Mouse (Mus musculus): ENCODE measurements around the gene Prim2. TPM values are rescaled to one million over a fixed set of nuclear protein-coding genes. Genes with fewer than 3 reads are reported as not detected.

Prim2 gene
- polyA plus RNA-seq, 1 experiment from 2014 or later: 47.4 TPM

DNA sequence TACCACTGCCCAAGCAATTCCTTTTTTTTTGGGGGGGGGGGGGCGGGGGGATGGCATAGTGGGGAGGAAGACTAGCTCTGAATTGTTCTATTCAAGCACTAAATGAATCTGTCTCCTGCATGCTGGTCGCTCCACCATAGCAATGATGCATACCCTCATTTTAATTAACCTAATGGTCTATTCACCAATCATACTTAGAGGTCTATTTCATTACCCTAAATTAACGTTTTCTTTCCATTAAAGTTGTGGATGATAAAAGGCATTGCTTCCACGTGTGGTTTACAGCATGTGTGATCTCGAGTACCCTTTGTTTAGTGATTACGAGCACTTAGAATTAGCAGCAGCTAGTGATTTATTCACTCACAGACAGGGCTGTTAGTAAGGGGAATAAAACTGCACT lies 81.0 kb downstream of the Prim2 start:
- Histone ChIP-seq H3K4me3 (replicated peaks) (no peak overlapping the region), H3K27ac (no peak overlapping the region), H3K4me2 (no peak overlapping the region), H3K36me3 (no peaks in the 10 kb centered on the region), H3K9ac (replicated peaks) (no peak overlapping the region), H3K4me1 (replicated peaks) (peaks cover 9% of the 10 kb centered on the region), H3K27me3 (no peaks in the 10 kb centered on the region), H3K9me3 (no peaks in the 10 kb centered on the region)
- ATAC-seq (ENCODE audit: insufficient number of reproducible peaks, insufficient read depth, low FRiP score, low TSS enrichment, low read depth): no peak
- 23% methylated on average over 6 of the region's 6 CpGs for WGBS

DNA sequence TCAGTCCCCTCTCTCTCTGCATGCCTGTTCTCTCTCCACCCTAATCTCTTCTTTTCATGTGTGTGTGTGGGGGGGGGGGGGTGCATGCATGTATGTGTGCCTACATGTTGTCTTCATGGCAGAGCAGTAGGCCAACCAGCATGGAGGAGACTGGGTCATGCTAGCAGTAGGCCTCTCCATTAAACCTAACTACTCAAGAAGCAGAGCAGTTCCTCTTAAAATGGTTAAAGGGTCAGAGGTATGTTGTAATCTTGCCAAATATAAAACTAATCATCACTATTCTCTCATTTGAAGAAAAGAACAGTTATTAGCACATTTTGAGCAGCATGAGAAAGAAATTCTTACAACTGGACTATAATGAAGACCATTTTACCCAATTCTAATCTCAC lies 85.0 kb downstream of the Prim2 start:
- H3K27me3 ChIP-seq: no peaks in the 10 kb centered on the region
- H3K9me3 ChIP-seq: no peaks in the 10 kb centered on the region
- H3K27ac ChIP-seq: no peak overlapping the region
- H3K4me1 ChIP-seq (replicated peaks): peaks cover 5% of the 10 kb centered on the region
- H3K9ac ChIP-seq (replicated peaks): no peak overlapping the region
- no peak overlapping the region for H3K4me3 ChIP-seq (replicated peaks)
- no peaks in the 10 kb centered on the region for H3K36me3 ChIP-seq
- no peak overlapping the region for H3K4me2 ChIP-seq
- no peak for ATAC-seq (ENCODE audit: insufficient number of reproducible peaks, insufficient read depth, low FRiP score, low TSS enrichment, low read depth)

DNA sequence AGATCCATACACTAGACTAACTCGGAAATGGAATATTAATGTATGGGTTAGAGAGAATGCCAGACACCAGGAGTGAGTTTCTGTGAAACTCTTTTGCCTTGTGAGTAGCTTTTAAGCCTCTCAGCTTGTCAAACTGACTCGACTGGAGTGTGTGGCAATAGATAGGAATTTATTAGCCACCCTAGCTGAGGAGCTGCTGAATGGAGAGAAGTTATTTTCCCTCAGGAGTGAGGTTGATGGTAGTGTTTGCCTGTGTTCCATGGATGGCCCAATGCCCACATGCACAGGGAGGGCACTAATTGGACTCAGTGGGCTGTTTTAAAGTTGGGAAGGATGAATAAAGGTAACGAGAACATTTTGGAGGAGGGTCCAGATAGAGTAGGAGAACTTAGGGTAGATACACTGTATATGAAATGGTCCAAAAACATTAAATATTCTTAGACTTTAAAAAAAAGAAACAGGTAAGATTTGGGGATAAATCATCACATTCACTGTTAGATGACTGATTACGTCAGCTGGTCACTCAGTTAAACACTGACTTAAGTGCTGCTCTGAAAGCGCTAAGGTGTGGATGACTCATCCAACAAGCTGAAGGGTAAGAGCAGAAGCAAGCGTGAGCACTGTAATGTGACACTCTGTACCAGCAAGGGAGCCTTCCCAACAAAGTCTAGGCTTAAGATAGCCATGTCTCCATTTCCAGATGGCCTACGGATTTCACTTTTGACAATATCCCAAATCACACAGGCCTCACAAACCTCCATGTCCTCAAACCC lies 85.6 kb downstream of the Prim2 start:
- H3K9me3 ChIP-seq: no peaks in the 10 kb centered on the region
- no peak for ATAC-seq (ENCODE audit: insufficient number of reproducible peaks, insufficient read depth, low FRiP score, low TSS enrichment, low read depth)
- H3K9ac ChIP-seq (replicated peaks): no peak overlapping the region

DNA sequence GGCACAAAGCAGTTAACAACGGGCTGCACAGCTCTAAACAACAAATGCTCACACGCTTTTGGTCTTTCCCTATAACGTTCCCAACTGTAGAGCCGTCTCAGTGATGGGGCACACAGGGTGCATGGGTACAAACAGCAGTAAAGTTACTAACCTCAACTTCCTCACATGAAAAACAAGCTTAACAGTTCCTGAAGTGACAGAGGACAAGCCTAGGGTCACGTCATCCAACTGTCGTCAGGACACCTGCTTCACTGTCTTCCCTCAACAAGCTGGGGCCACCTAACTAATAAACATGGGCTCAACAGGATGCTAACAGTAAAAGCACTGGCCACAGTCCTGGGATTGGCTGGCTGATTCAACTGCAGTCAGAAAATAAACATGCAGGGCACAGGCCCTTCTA lies 91.0 kb downstream of the Prim2 start:
- H3K9ac ChIP-seq (replicated peaks): no peak overlapping the region
- H3K27ac ChIP-seq: no peak overlapping the region
- no peak overlapping the region for H3K4me2 ChIP-seq
- no peaks in the 10 kb centered on the region for H3K9me3 ChIP-seq
- H3K27me3 ChIP-seq: no peaks in the 10 kb centered on the region
- WGBS: 69% methylated on average over 6 of the region's 6 CpGs
- no peaks in the 10 kb centered on the region for H3K4me1 ChIP-seq (replicated peaks)
- ATAC-seq (ENCODE audit: insufficient number of reproducible peaks, insufficient read depth, low FRiP score, low TSS enrichment, low read depth): no peak
- no peaks in the 10 kb centered on the region for H3K36me3 ChIP-seq
- H3K4me3 ChIP-seq (replicated peaks): no peak overlapping the region

More for the DNA sequence above, 85.6 kb downstream of the Prim2 start:
- H3K4me3 ChIP-seq (replicated peaks): no peak overlapping the region
- 78% methylated on average over 7 of the region's 7 CpGs for WGBS
- no peaks in the 10 kb centered on the region for H3K4me1 ChIP-seq (replicated peaks)
- H3K4me2 ChIP-seq: no peak overlapping the region
- H3K27ac ChIP-seq: no peak overlapping the region
- H3K36me3 ChIP-seq: no peaks in the 10 kb centered on the region
- H3K27me3 ChIP-seq: no peaks in the 10 kb centered on the region

DNA sequence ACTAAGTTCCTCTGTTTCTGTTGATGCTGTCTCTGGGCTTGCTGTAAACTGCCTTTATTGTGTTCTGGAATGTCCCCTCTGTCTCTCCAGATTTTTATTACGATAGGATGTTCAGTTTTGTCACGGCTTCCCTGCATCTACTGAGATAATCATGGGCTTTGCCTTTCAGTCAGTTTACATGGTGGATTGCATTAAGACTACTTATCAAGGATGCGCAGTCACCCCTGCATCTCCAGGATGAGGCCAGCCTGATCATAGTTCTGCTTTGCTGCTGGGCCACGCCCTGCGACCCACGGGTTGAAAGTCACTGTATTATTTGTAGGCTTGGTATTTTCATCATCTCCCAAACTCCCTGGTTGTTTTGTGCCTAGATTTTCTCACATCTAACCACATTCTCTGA lies 95.1 kb downstream of the Prim2 start:
- H3K4me2 ChIP-seq: no peak overlapping the region
- ATAC-seq (ENCODE audit: insufficient number of reproducible peaks, insufficient read depth, low FRiP score, low TSS enrichment, low read depth): no peak
- no peak overlapping the region for H3K4me3 ChIP-seq (replicated peaks)
- no peaks in the 10 kb centered on the region for H3K27me3 ChIP-seq
- H3K4me1 ChIP-seq (replicated peaks): no peaks in the 10 kb centered on the region
- H3K27ac ChIP-seq: no peak overlapping the region
- no peaks in the 10 kb centered on the region for H3K36me3 ChIP-seq
- no peaks in the 10 kb centered on the region for H3K9me3 ChIP-seq
- no peak overlapping the region for H3K9ac ChIP-seq (replicated peaks)
- 93% methylated on average over 6 of the region's 6 CpGs for WGBS

DNA sequence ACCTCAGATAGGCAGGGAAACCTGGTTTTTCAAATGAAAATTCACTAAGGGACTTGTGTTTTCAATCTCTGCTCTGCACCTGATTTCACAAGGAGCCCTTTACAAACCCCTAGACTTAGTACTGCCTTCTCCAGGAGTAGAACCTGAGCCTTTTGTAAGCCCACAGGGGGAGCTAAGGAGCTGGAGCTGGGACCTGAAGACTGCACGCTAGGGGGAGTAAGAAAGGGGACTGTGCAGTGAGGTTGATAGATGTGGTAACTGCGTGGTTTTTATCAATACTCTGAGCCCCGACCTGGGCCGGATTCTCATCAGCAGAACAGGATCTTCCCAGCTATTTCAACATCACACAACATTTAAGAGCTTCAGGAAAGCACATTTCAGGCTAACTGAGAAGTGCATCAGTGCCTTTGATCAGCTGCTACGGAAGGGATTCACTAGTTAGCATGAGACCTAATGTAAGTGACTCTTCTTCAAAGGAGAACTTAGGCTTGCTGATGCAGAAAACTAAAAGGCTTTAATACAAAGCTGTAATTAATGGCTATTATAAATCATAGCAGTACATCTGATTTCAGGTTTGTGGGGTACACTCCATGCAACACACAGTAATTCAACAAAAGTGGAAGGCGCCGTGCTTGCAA lies 103.7 kb downstream of the Prim2 start:
- no peak for ATAC-seq (ENCODE audit: insufficient number of reproducible peaks, insufficient read depth, low FRiP score, low TSS enrichment, low read depth)
- WGBS: 58% methylated on average over 7 of the region's 7 CpGs
- Histone ChIP-seq H3K4me1 (replicated peaks) (no peaks in the 10 kb centered on the region), H3K36me3 (no peaks in the 10 kb centered on the region), H3K27ac (no peak overlapping the region), H3K4me2 (no peak overlapping the region), H3K27me3 (no peaks in the 10 kb centered on the region), H3K9me3 (no peaks in the 10 kb centered on the region), H3K4me3 (replicated peaks) (no peak overlapping the region), H3K9ac (replicated peaks) (no peak overlapping the region)

DNA sequence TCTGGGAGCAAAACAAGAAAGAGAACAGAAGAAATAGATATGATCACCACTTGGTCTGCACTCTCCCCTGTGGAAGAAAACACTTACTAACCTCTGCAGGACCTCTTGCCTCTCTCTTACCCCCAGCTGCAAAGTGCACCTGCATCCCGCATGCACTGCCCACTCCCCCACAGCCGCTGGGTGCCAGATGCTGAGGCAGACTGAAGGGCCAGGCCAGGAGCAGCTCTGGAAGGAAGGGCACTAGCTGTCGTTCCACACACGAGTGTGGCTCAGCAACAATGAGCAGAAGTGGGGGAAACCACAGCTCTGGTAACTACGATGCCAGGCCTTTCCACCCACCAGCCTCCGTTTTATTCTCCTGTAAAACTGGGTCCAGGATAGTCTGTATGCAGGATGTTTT lies 105.6 kb downstream of the Prim2 start:
- H3K9me3 ChIP-seq: no peaks in the 10 kb centered on the region
- H3K4me1 ChIP-seq (replicated peaks): no peaks in the 10 kb centered on the region
- H3K9ac ChIP-seq (replicated peaks): no peak overlapping the region
- no peaks in the 10 kb centered on the region for H3K36me3 ChIP-seq
- no peak overlapping the region for H3K27ac ChIP-seq
- no peak for ATAC-seq (ENCODE audit: insufficient number of reproducible peaks, insufficient read depth, low FRiP score, low TSS enrichment, low read depth)
- no peak overlapping the region for H3K4me2 ChIP-seq
- no peak overlapping the region for H3K4me3 ChIP-seq (replicated peaks)
- no peaks in the 10 kb centered on the region for H3K27me3 ChIP-seq
- 55% methylated on average over 6 of the region's 6 CpGs for WGBS

DNA sequence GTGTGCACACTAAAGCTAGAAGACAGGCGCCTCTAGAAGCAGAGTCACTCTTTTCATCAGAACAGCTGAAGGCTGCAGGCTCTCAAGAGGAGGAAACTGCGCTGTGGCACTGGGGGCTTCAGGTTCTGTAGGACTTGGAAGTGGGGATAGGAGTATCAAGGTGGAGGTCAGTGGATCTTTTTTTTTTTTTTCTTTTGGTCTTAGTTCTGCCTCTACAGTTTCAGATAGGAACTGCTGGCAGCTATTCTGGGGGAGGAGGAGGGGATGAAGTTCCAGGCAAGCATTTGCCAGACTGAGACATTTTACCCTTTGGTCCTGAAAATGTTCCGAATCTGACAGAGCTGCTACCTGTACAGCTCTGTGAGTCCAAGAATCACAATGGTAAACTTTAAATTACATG lies 106.0 kb downstream of the Prim2 start:
- Histone ChIP-seq H3K4me1 (replicated peaks) (no peaks in the 10 kb centered on the region), H3K36me3 (no peaks in the 10 kb centered on the region), H3K9ac (replicated peaks) (no peak overlapping the region), H3K9me3 (no peaks in the 10 kb centered on the region), H3K4me2 (no peak overlapping the region), H3K27me3 (no peaks in the 10 kb centered on the region), H3K27ac (no peak overlapping the region), H3K4me3 (replicated peaks) (no peak overlapping the region)
- ATAC-seq (ENCODE audit: insufficient number of reproducible peaks, insufficient read depth, low FRiP score, low TSS enrichment, low read depth): no peak
- 92% methylated on average over 3 of the region's 3 CpGs for WGBS

DNA sequence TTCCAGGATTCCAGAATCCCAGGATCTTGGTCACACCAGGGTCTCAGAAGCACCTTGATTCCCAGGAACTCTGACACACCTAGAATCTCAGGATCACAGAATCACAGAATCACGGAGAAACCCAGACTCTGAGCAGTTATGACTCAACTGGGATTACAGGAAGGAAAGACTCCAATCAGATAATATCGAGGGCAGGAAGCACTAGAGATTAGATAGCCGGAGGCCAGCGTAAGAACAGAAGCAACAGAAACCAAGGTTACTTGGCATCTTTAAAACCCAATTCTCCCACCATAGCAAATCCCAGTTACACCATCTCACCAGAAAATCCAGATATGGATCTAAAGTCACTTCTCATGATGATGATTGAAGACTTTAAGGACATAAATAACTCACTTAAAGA lies 113.0 kb downstream of the Prim2 start:
- Histone ChIP-seq H3K9ac (replicated peaks) (no peak overlapping the region), H3K27me3 (no peaks in the 10 kb centered on the region), H3K4me2 (no peak overlapping the region), H3K4me1 (replicated peaks) (0 out of 2 replicates have a peak, but pooled peaks cover 11% of the 10 kb centered on the region), H3K4me3 (replicated peaks) (no peak overlapping the region), H3K9me3 (no peaks in the 10 kb centered on the region), H3K27ac (no peak overlapping the region), H3K36me3 (no peaks in the 10 kb centered on the region)
- WGBS: 84% methylated on average over 4 of the region's 4 CpGs
- ATAC-seq (ENCODE audit: insufficient number of reproducible peaks, insufficient read depth, low FRiP score, low TSS enrichment, low read depth): no peak

DNA sequence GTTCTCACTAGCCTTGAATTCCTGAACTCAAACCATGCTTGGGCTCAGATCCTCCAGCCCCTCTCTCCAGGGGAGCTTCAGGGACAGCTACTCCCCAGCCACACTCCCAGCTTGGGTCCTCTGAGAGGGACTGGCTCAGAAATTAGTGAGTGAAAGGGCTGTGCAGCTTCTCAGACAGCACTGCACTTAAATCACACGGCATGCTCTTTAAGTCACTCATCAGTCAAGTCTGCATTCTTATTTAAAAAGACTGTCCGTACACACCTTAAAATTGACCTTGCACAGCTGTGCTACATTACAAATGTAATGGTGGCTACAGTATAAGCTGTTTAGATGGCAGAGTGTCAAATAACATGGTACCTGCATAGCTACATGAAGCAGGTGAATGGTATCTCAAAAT lies 114.0 kb downstream of the Prim2 start:
- no peak for ATAC-seq (ENCODE audit: insufficient number of reproducible peaks, insufficient read depth, low FRiP score, low TSS enrichment, low read depth)
- H3K36me3 ChIP-seq: no peaks in the 10 kb centered on the region
- H3K9ac ChIP-seq (replicated peaks): no peak overlapping the region
- no peak overlapping the region for H3K4me3 ChIP-seq (replicated peaks)
- H3K27ac ChIP-seq: no peak overlapping the region
- H3K27me3 ChIP-seq: no peaks in the 10 kb centered on the region
- 0 out of 2 replicates have a peak, but pooled peaks cover 11% of the 10 kb centered on the region for H3K4me1 ChIP-seq (replicated peaks)
- WGBS: 70% methylated on average over 2 of the region's 2 CpGs
- no peak overlapping the region for H3K4me2 ChIP-seq
- H3K9me3 ChIP-seq: no peaks in the 10 kb centered on the region

DNA sequence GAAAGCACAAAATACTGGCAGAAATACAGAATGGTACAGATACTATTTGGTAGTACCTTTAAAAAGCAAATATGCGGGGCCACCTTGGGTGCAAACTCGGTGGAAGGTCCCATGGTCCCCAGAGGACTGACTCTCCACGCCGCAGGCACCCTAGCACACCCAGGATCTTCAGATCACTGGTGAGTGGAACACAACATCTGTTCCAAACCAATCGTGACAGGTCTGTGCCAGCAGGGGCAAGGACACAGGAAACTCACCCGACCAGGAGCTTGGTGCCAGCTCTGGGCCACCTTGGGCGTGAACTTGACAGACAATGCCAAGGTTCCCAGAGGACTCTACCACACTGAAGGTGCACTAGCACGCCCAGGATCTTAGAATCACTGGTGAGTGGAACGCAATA lies 118.2 kb downstream of the Prim2 start:
- Histone ChIP-seq H3K9me3 (no peaks in the 10 kb centered on the region), H3K4me2 (no peak overlapping the region), H3K27ac (no peak overlapping the region), H3K4me3 (replicated peaks) (no peak overlapping the region), H3K27me3 (no peaks in the 10 kb centered on the region), H3K4me1 (replicated peaks) (0 out of 2 replicates have a peak, but pooled peaks cover 11% of the 10 kb centered on the region), H3K36me3 (no peaks in the 10 kb centered on the region), H3K9ac (replicated peaks) (no peak overlapping the region)
- WGBS: 93% methylated on average over 9 of the region's 9 CpGs
- ATAC-seq (ENCODE audit: insufficient number of reproducible peaks, insufficient read depth, low FRiP score, low TSS enrichment, low read depth): no peak

DNA sequence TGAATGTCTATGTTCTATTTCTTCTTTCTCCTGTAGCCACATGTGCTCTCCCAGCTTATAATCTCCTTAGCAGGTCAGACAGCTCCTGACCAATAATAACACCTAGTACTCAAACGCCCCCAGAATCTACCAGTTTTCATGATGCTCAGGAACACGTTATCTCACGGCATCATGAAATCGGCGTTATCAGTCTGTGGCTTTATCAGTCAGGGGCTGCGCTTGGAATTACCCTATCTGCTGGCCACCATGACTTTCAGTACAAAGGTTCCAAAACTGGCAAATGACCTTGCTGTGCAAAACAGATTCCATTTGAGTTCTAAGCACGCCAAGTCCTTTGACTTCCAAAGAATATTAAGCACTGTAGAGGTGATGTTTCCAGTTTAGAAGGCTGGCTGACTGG lies 127.9 kb downstream of the Prim2 start:
- 95% methylated on average over 7 of the region's 7 CpGs for WGBS

More for the DNA sequence above, 127.9 kb downstream of the Prim2 start:
- Histone ChIP-seq H3K4me1 (replicated peaks) (no peaks in the 10 kb centered on the region), H3K36me3 (0 out of 2 replicates have a peak, but pooled peaks cover 3% of the 10 kb centered on the region), H3K9ac (replicated peaks) (no peak overlapping the region), H3K4me2 (no peak overlapping the region), H3K4me3 (replicated peaks) (no peak overlapping the region), H3K27ac (no peak overlapping the region), H3K9me3 (no peaks in the 10 kb centered on the region; the same call in 1 of the 2 replicates), H3K27me3 (no peaks in the 10 kb centered on the region)
- ATAC-seq (ENCODE audit: insufficient number of reproducible peaks, insufficient read depth, low FRiP score, low TSS enrichment, low read depth): no peak
